Mouse (Mus musculus) layer of hippocampus, postnatal 36 days (tissue): ENCODE results near the gene Mcts2. TPM values are rescaled to one million over a fixed set of nuclear protein-coding genes. Genes with fewer than 3 reads are reported as not detected.

ENCODE experiments used
- DNase-seq, 2 experiments: peaks; one replicate each; pipeline ENCODE4 v3.0.0; 2022
- total RNA-seq, 2 experiments: library from RNA; stranded (reverse); gene quantifications; 2 replicates each; pipeline ENCODE4 v1.2.3; 2021

The Mcts2 gene
- total RNA-seq, 2 experiments from 2014 or later: 19.7 to 22.9 TPM

DNA sequence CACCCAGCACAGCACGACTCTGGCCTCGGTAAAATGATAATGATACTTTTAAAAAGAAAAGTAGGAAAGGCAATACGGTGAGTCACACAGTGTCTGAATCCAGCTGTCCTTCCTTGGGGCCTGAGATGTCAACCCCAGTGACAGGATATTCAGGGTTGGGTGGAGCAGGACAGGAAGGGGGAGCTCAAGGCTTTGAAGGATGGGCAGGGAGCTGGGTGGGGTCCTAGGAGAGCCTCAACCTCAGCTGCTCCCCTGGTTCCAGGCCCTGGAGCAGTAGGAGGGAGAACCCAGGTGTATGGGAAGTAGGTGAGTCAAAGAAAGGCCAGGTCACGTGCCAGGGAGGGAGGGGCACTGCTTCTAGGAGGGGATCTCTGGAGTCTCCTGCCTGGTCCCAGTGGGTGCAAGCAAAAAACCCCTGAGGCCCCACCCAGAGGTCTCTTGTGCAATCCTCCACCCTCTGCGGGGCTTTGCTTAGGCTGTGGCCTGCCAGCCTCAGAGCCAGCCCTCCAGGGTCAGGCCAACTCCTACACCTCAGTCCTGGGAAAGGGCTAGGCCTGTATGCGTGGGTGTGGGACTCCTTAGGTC is 40.0 kb downstream of the Mcts2 start:
- no peak for DNase-seq

GRCm38 (mm10) chr2:152727795-152728510 is 41.1 kb downstream of the Mcts2 start:
- DNase-seq: no peak

DNA sequence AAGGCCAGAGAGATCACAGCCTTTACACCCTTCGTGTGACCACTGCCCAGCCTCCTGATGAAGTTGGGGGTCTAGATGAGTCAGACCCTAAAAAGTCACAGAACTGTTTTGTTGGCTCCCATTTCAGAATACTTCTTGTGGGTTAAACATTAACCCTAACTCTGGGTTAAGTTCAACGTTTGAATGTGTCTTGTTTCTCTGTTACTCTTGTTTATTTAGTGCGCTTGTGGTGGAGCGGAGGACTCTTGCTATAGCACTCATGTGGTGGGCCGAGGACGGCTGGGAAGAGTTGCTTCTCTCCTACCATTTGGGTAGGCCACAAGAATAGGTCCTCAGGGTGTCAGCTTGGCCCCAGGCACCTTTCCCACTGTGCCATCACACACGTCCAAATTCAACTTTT is 41.8 kb downstream of the Mcts2 start:
- DNase-seq: no peak

DNA sequence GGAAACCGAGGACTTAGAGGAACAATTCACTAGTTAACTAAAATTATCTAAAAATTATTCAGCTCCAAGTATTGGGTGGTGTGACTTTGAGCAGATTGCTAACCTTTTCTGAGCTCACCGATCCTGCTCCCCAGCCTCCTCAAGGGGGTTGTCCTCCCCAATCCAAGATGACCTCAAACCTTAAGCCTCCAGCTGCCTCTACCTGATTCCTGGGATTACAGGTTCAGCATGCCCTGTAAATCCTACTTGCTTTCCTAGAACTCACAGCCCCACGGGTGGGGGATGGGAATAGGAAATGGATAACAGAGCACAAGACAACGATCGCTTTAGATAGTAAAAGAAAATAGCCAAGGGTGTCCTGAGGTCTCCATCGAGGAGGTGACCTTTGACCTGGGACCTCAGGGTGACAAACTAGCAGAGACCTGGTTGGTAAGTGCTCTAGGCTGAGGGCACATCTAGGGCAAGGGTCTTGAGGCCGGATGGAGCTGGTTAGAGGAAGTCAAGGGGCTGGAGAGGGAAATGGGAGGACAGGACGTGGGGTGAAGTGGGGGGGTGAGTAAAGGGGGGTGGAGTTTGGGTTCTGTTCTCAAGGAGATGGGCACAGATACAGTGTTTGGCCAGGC is 42.3 kb downstream of the Mcts2 start:
- DNase-seq: no peak

DNA sequence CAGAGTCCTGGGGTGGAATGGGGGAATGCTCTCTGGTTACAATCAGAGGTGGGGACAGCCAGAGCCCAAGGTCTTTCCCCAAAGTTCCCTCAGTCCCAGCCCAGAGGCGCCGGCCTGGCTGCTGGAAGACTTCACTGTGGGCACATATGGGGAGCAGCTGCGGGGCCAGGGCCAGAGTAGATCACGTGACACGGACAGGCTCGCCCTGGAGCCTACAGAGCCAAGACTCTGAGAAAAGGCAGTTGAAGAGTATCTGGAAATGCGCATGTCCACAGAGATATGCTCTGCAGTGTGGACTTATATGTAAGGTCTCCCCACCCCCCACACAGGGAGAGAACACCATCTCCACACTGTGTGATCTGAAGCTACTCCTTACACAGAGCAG is 42.8 kb downstream of the Mcts2 start:
- no peak for DNase-seq

DNA sequence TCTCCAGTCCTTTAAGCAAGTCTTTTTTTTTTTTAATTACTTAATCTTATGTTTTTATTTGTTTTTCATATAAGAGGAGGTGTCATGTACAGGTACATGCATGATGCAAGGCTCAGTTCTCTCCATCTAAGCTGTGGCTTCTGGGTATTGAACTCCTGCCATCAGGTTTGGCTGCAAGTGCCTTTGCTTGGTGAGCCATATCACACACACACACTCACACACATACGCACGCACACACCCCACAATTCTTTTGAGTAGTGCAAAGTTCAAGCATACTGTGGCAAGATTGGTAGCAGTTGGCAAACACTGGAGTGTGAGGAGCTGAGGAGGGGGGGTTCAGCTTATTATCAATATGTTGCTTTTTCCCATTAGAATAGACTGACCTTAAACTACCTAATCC is 46.4 kb downstream of the Mcts2 start:
- DNase-seq: no peak

GRCm38 (mm10) chr2:152734501-152734900 is 47.7 kb downstream of the Mcts2 start:
- DNase-seq: no peak

- DNase-seq: peak; percentile 90 to 91
Observed at GRCm38 (mm10) chr2:152734984-152735383, 48.1 kb downstream of the Mcts2 start.

- DNase-seq: peak; percentile 52 to 54
Observed at GRCm38 (mm10) chr2:152736090-152736601, 49.3 kb downstream of the Mcts2 start, which contains the start of gene Id1. Gene Id1, plus strand, starts transcription at chr2:152736251.

GRCm38 (mm10) chr2:152736748-152737147 is 49.9 kb downstream of the Mcts2 start:
- DNase-seq: no peak

Other genes starting within 250 kb of the Mcts2 start
- gene Defb23, start 222.4 kb upstream of the Mcts2 start, total RNA-seq: not detected
- gene Defb20, start 210.0 kb upstream of the Mcts2 start, total RNA-seq: not detected
- not detected for gene Defb22, start 196.9 kb upstream of the Mcts2 start, total RNA-seq
- not detected for gene Defb26, start 175.3 kb upstream of the Mcts2 start, total RNA-seq
- gene Defb28, start 168.8 kb upstream of the Mcts2 start, total RNA-seq: not detected
- gene Defb29, start 146.9 kb upstream of the Mcts2 start, total RNA-seq: not detected
- gene Gm17416, start 117.7 kb upstream of the Mcts2 start, total RNA-seq: not detected
- gene Defb21, start 114.3 kb upstream of the Mcts2 start, total RNA-seq: not detected
- gene Defb19, start 106.7 kb upstream of the Mcts2 start, total RNA-seq: not detected
- not detected for gene Defb45, start 87.6 kb upstream of the Mcts2 start, total RNA-seq
- gene Defb36, start 82.7 kb upstream of the Mcts2 start, total RNA-seq: not detected
- not detected for gene Defb25, start 64.0 kb upstream of the Mcts2 start, total RNA-seq
- 1 to 10 TPM in 1 of 2 experiments, under 1 TPM in 1; 0.75 to 1.3 TPM for gene Rem1, start 60.1 kb upstream of the Mcts2 start, total RNA-seq
- 10 to 100 TPM; 77.3 to 77.5 TPM for gene H13, start 17.6 kb upstream of the Mcts2 start, total RNA-seq
- 10 to 100 TPM; 15.3 to 19.8 TPM for gene Id1, start 49.2 kb downstream of the Mcts2 start, total RNA-seq
- 1 to 10 TPM; 1.7 to 2.7 TPM for gene Cox4i2, start 67.1 kb downstream of the Mcts2 start, total RNA-seq
- gene Bcl2l1, start 144.7 kb downstream of the Mcts2 start, total RNA-seq: 100 to 1,000 TPM; 116 to 141 TPM
- 1 to 10 TPM; 2.0 to 3.1 TPM for gene Tpx2, start 160.9 kb downstream of the Mcts2 start, total RNA-seq
- not detected for gene Mylk2, start 224.3 kb downstream of the Mcts2 start, total RNA-seq
- gene Foxs1, start 246.2 kb downstream of the Mcts2 start, total RNA-seq: under 1 TPM; 0.35 to 0.68 TPM